Mouse (Mus musculus): ENCODE data around the gene Fam107b. TPM values are rescaled to one million over a fixed set of nuclear protein-coding genes. Genes with fewer than 3 reads are reported as not detected.

The Fam107b gene
- polyA plus RNA-seq, 1 experiment from 2014 or later, result 20.5 TPM

GRCm38 (mm10) chr2:3600421-3600820, 30.1 kb downstream of the Fam107b start:
- no peak for ATAC-seq
- TF ChIP-seq CTCF (IDR thresholded peaks at IDR 0.05), result no peak
- TF ChIP-seq EP300 (IDR thresholded peaks at IDR 0.05), result no peak
- 56% methylated on average over 3 of the region's 3 CpGs for WGBS

DNA sequence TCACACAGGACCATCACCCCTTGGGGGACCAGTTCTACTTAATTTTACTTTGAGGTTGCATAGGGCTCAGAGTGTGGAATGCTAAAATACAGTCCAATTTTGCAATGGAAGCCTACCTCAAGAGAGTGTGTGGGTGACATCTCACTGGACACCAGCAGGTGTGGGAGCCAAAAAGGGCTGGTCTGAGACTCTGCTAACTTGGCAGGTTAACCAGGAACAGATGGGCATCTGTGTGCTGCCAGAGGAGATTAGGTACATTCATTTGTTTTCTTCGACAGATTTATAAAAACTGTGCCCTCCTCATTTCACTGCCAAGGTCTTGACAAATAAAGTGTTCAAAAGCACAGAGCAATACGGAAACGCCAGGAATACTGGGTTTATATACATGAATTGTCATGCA, 32.3 kb downstream of the Fam107b start:
- no peak for DNase-seq (ENCODE audit: low spot score)
- whole genome bisulfite sequencing, result 78% methylated on average over 3 of the region's 3 CpGs
- H3K4me3 ChIP-seq (ENCODE audit: low read depth, low read length), result no peak overlapping the region
- no peaks in the 10 kb centered on the region for H3K27me3 ChIP-seq (replicated peaks; ENCODE audit: insufficient read depth, low read length)
- H3K4me1 ChIP-seq (ENCODE audit: insufficient read depth, low read depth, low read length), result no peaks in the 10 kb centered on the region
- no peak overlapping the region for H3K9ac ChIP-seq (replicated peaks; ENCODE audit: low read depth)
- H3K27ac ChIP-seq (ENCODE audit: low read length), result no peak overlapping the region
- H3K36me3 ChIP-seq (ENCODE audit: insufficient read depth, low read length), result no peaks in the 10 kb centered on the region
- no peaks in the 10 kb centered on the region for H3K9me3 ChIP-seq (ENCODE audit: low read length)
- ATAC-seq, result no peak
- TF ChIP-seq EP300 (IDR thresholded peaks at IDR 0.05) (no peak), CTCF (IDR thresholded peaks at IDR 0.05) (no peak)
- H3K4me2 ChIP-seq (replicated peaks; ENCODE audit: low read depth, low read length), result no peak overlapping the region

More at GRCm38 (mm10) chr2:3600421-3600820, 30.1 kb downstream of the Fam107b start:
- H3K4me3 ChIP-seq (ENCODE audit: low read depth, low read length), result no peak overlapping the region
- no peaks in the 10 kb centered on the region for H3K27me3 ChIP-seq (replicated peaks; ENCODE audit: insufficient read depth, low read length)
- no peak overlapping the region for H3K9ac ChIP-seq (replicated peaks; ENCODE audit: low read depth)
- no peak for DNase-seq (ENCODE audit: low spot score)
- no peaks in the 10 kb centered on the region for H3K36me3 ChIP-seq (ENCODE audit: insufficient read depth, low read length)
- H3K27ac ChIP-seq (ENCODE audit: low read length), result no peak overlapping the region
- no peaks in the 10 kb centered on the region for H3K4me1 ChIP-seq (ENCODE audit: insufficient read depth, low read depth, low read length)
- no peak overlapping the region for H3K4me2 ChIP-seq (replicated peaks; ENCODE audit: low read depth, low read length)
- no peaks in the 10 kb centered on the region for H3K9me3 ChIP-seq (ENCODE audit: low read length)

GRCm38 (mm10) chr2:3603181-3603580, 32.9 kb downstream of the Fam107b start:
- Histone ChIP-seq H3K9ac (replicated peaks; ENCODE audit: low read depth) (no peak overlapping the region), H3K36me3 (ENCODE audit: insufficient read depth, low read length) (no peaks in the 10 kb centered on the region), H3K4me1 (ENCODE audit: insufficient read depth, low read depth, low read length) (no peaks in the 10 kb centered on the region), H3K27ac (ENCODE audit: low read length) (no peak overlapping the region), H3K27me3 (replicated peaks; ENCODE audit: insufficient read depth, low read length) (no peaks in the 10 kb centered on the region), H3K9me3 (ENCODE audit: low read length) (no peaks in the 10 kb centered on the region), H3K4me2 (replicated peaks; ENCODE audit: low read depth, low read length) (no peak overlapping the region), H3K4me3 (ENCODE audit: low read depth, low read length) (no peak overlapping the region)
- TF ChIP-seq EP300 (IDR thresholded peaks at IDR 0.05), result no peak
- TF ChIP-seq CTCF (IDR thresholded peaks at IDR 0.05), result no peak
- ATAC-seq (no peak), DNase-seq (ENCODE audit: low spot score) (no peak)
- whole genome bisulfite sequencing, result 81% methylated on average over 5 of the region's 5 CpGs

- no peaks in the 10 kb centered on the region for H3K36me3 ChIP-seq (ENCODE audit: insufficient read depth, low read length)
- no peak overlapping the region for H3K4me2 ChIP-seq (replicated peaks; ENCODE audit: low read depth, low read length)
- no peak for TF ChIP-seq EP300 (IDR thresholded peaks at IDR 0.05)
- no peak for TF ChIP-seq CTCF (IDR thresholded peaks at IDR 0.05)
- no peak overlapping the region for H3K4me3 ChIP-seq (ENCODE audit: low read depth, low read length)
- no peak overlapping the region for H3K27ac ChIP-seq (ENCODE audit: low read length)
- 44% methylated on average over 8 of the region's 8 CpGs for WGBS
- no peaks in the 10 kb centered on the region for H3K27me3 ChIP-seq (replicated peaks; ENCODE audit: insufficient read depth, low read length)
- no peaks in the 10 kb centered on the region for H3K4me1 ChIP-seq (ENCODE audit: insufficient read depth, low read depth, low read length)
- DNase-seq (ENCODE audit: low spot score) (no peak), ATAC-seq (no peak)
- no peaks in the 10 kb centered on the region for H3K9me3 ChIP-seq (ENCODE audit: low read length)
- no peak overlapping the region for H3K9ac ChIP-seq (replicated peaks; ENCODE audit: low read depth)
Observed at GRCm38 (mm10) chr2:3608868-3609854, 38.9 kb downstream of the Fam107b start.

- no peak overlapping the region for H3K4me3 ChIP-seq (ENCODE audit: low read depth, low read length)
- 75% methylated on average over 1 of the region's 1 CpGs for WGBS
- H3K4me2 ChIP-seq (replicated peaks; ENCODE audit: low read depth, low read length), result no peak overlapping the region
- no peaks in the 10 kb centered on the region for H3K27me3 ChIP-seq (replicated peaks; ENCODE audit: insufficient read depth, low read length)
- ATAC-seq (no peak), DNase-seq (ENCODE audit: low spot score) (no peak)
- H3K27ac ChIP-seq (ENCODE audit: low read length), result no peak overlapping the region
- TF ChIP-seq CTCF (IDR thresholded peaks at IDR 0.05), result no peak
- no peak for TF ChIP-seq EP300 (IDR thresholded peaks at IDR 0.05)
- H3K4me1 ChIP-seq (ENCODE audit: insufficient read depth, low read depth, low read length), result no peaks in the 10 kb centered on the region
- no peaks in the 10 kb centered on the region for H3K36me3 ChIP-seq (ENCODE audit: insufficient read depth, low read length)
- no peaks in the 10 kb centered on the region for H3K9me3 ChIP-seq (ENCODE audit: low read length)
- no peak overlapping the region for H3K9ac ChIP-seq (replicated peaks; ENCODE audit: low read depth)
Observed at GRCm38 (mm10) chr2:3618446-3618845, 48.2 kb downstream of the Fam107b start.

GRCm38 (mm10) chr2:3621568-3621967, 51.3 kb downstream of the Fam107b start:
- Histone ChIP-seq H3K27ac (ENCODE audit: low read length) (no peak overlapping the region), H3K27me3 (replicated peaks; ENCODE audit: insufficient read depth, low read length) (no peaks in the 10 kb centered on the region), H3K9me3 (ENCODE audit: low read length) (no peaks in the 10 kb centered on the region), H3K4me3 (ENCODE audit: low read depth, low read length) (no peak overlapping the region), H3K9ac (replicated peaks; ENCODE audit: low read depth) (no peak overlapping the region), H3K4me2 (replicated peaks; ENCODE audit: low read depth, low read length) (no peak overlapping the region), H3K4me1 (ENCODE audit: insufficient read depth, low read depth, low read length) (no peaks in the 10 kb centered on the region), H3K36me3 (ENCODE audit: insufficient read depth, low read length) (no peaks in the 10 kb centered on the region)
- 68% methylated on average over 6 of the region's 6 CpGs for WGBS
- ATAC-seq (no peak), DNase-seq (ENCODE audit: low spot score) (no peak)
- TF ChIP-seq EP300 (IDR thresholded peaks at IDR 0.05) (no peak), CTCF (IDR thresholded peaks at IDR 0.05) (no peak)

Data from lung, postnatal 0 days (tissue).